In the genomic region with DNA sequence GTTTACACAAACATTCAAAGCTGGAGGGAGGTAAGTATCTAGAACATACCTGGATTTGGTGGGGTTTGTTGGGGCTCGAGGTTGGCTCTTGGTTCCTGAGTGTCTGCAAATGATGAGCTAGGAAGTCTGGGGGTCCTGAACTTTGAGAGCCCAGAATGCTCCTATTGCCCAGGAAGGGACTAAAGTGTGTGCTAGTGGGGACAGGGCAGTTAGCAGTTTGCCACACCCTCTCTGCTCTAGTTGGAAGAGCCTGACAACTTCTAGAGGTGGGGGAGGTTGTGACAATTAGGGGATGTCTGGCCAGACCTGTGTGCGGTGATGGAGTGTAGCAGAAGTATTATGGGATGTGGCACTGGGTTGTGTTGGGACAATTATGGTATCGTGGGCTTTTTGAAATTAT, we compare ENCODE assay signal across 8 mouse cellular contexts. TPM values are rescaled to one million over a fixed set of nuclear protein-coding genes. Genes with fewer than 3 reads are reported as not detected.
DNase-seq lines count a peak whose midpoint lies in the region; ATAC-seq and TF ChIP-seq lines count a peak whose summit lies in the region.

No protein-coding gene starts in this region.

- H3K36me3 ChIP-seq in heart, embryonic 12.5 days, result peaks cover 13% of the 10 kb centered on the region
- H3K36me3 ChIP-seq in MEL (ENCODE audit: control insufficient read depth in 1 of 2, insufficient read depth in 2 of 2, low read length in 2 of 2), result peaks cover 5 to 33% of the 10 kb centered on the region in 2 experiments
- H3K36me3 ChIP-seq in hindbrain, embryonic 12.5 days, result peaks cover 20% of the 10 kb centered on the region
- H3K36me3 ChIP-seq in midbrain, embryonic 11.5 days (ENCODE audit: control insufficient read depth, insufficient read depth, low read length), result peaks cover 2% of the 10 kb centered on the region; the same call in 1 of the 2 replicates

- TF ChIP-seq POLR2A in MEL (IDR thresholded peaks at IDR 0.05; ENCODE audit: control insufficient read depth in 1 of 2, insufficient read depth in 1 of 2, low read depth in 1 of 2, low read length in 2 of 2, poor library complexity in 1 of 2), result no peak

- no peak for DNase-seq in heart, adult 9 months (ENCODE audit: low spot score in 2 of 2)
- peak; percentile 59 for DNase-seq in MEL (ENCODE audit: low read depth, low spot score)
- peak; percentile 89 for DNase-seq in midbrain, embryonic 11.5 days (ENCODE audit: low spot score, missing footprints)
- DNase-seq in right cerebral cortex, adult 2 months (ENCODE audit: low spot score in 2 of 2), result no peak
- DNase-seq in right cerebral cortex, postnatal 10 days (ENCODE audit: low spot score in 2 of 2), result no peak
- DNase-seq in Muller cell, postnatal 12 days (ENCODE audit: inconsistent ontology term), result no peak

- WGBS in heart, embryonic 12.5 days, result 53% methylated on average over 3 of the region's 3 CpGs
- 73% methylated on average over 3 of the region's 3 CpGs for WGBS in hindbrain, embryonic 12.5 days
- WGBS in midbrain, embryonic 11.5 days, result 81% methylated on average over 3 of the region's 3 CpGs

- no peak for TF ChIP-seq CTCF in MEL (IDR thresholded peaks at IDR 0.05 in 2 of 3, conservative IDR thresholded peaks at IDR 0.05 in 1 of 3; ENCODE audit: control insufficient read depth in 1 of 3, insufficient read depth in 1 of 3, low read depth in 2 of 3, low read length in 3 of 3, poor library complexity in 1 of 3, severe bottlenecking in 1 of 3)

- peak overlapping the region; percentile 95; the same call in 1 of the 2 replicates for H3K27ac ChIP-seq in heart, embryonic 12.5 days (ENCODE audit: poor library complexity, severe bottlenecking)
- peak overlapping the region; percentile 89 for H3K27ac ChIP-seq in MEL (ENCODE audit: control insufficient read depth, low read depth, low read length)
- peak overlapping the region; percentile 98 for H3K27ac ChIP-seq in hindbrain, embryonic 12.5 days
- peak overlapping the region; percentile 95 for H3K27ac ChIP-seq in midbrain, embryonic 11.5 days (ENCODE audit: low read depth, low read length)

- H3K9me3 ChIP-seq in heart, embryonic 12.5 days (replicated peaks), result no peaks in the 10 kb centered on the region
- H3K9me3 ChIP-seq in MEL (replicated peaks; ENCODE audit: insufficient read depth, low read length), result no peaks in the 10 kb centered on the region
- no peaks in the 10 kb centered on the region for H3K9me3 ChIP-seq in hindbrain, embryonic 12.5 days (replicated peaks)
- no peaks in the 10 kb centered on the region for H3K9me3 ChIP-seq in midbrain, embryonic 11.5 days (ENCODE audit: control insufficient read depth, low read length)

- H3K9ac ChIP-seq in heart, embryonic 12.5 days, result no peak overlapping the region
- H3K9ac ChIP-seq in MEL (ENCODE audit: control insufficient read depth, low read depth, low read length, poor library complexity, severe bottlenecking), result no peak overlapping the region
- H3K9ac ChIP-seq in hindbrain, embryonic 12.5 days, result no peak overlapping the region
- no peak overlapping the region for H3K9ac ChIP-seq in midbrain, embryonic 11.5 days (ENCODE audit: low read length)

- H3K27me3 ChIP-seq in heart, embryonic 12.5 days (replicated peaks), result no peaks in the 10 kb centered on the region
- no peaks in the 10 kb centered on the region for H3K27me3 ChIP-seq in MEL (ENCODE audit: control insufficient read depth in 1 of 2, insufficient read depth in 2 of 2, low read length in 2 of 2)
- H3K27me3 ChIP-seq in hindbrain, embryonic 12.5 days, result no peaks in the 10 kb centered on the region
- H3K27me3 ChIP-seq in midbrain, embryonic 11.5 days (ENCODE audit: control insufficient read depth, insufficient read depth, low read length), result no peaks in the 10 kb centered on the region

- peaks cover 37% of the 10 kb centered on the region for H3K79me2 ChIP-seq in MEL (ENCODE audit: control insufficient read depth, insufficient read depth, low read length, poor library complexity)

- no peak overlapping the region for H3K4me3 ChIP-seq in heart, embryonic 12.5 days
- H3K4me3 ChIP-seq in MEL (ENCODE audit: control insufficient read depth in 1 of 2, insufficient read depth in 1 of 2, low read depth in 2 of 2, low read length in 2 of 2), result no peak overlapping the region
- no peak overlapping the region for H3K4me3 ChIP-seq in hindbrain, embryonic 12.5 days
- no peak overlapping the region for H3K4me3 ChIP-seq in midbrain, embryonic 11.5 days (ENCODE audit: low read depth, low read length)

- TF ChIP-seq EP300 in MEL (IDR thresholded peaks at IDR 0.05; ENCODE audit: low read depth in 1 of 2, low read length in 2 of 2), result no peak

- no peak for ATAC-seq in heart, embryonic 12.5 days (ENCODE audit: insufficient number of reproducible peaks, low FRiP score)
- no peak for ATAC-seq in hindbrain, embryonic 12.5 days (ENCODE audit: low FRiP score)
- ATAC-seq in midbrain, embryonic 11.5 days (ENCODE audit: low FRiP score), result no peak

- no peak overlapping the region for H3K4me2 ChIP-seq in heart, embryonic 12.5 days
- H3K4me2 ChIP-seq in hindbrain, embryonic 12.5 days (replicated peaks), result no peak overlapping the region
- no peak overlapping the region for H3K4me2 ChIP-seq in midbrain, embryonic 11.5 days

- H3K4me1 ChIP-seq in heart, embryonic 12.5 days (replicated peaks), result peaks cover 45% of the 10 kb centered on the region
- peaks cover 11 to 39% of the 10 kb centered on the region in 2 experiments for H3K4me1 ChIP-seq in MEL (ENCODE audit: control insufficient read depth in 1 of 2, insufficient read depth in 2 of 2, low read length in 2 of 2)
- peaks cover 39% of the 10 kb centered on the region for H3K4me1 ChIP-seq in hindbrain, embryonic 12.5 days
- peaks cover 34% of the 10 kb centered on the region for H3K4me1 ChIP-seq in midbrain, embryonic 11.5 days (ENCODE audit: control insufficient read depth, insufficient read depth, low read length)

- TF ChIP-seq RAD21 in MEL (IDR thresholded peaks at IDR 0.05; ENCODE audit: low read depth, low read length), result no peak

TF ChIP-seq in MEL, 35 proteins besides CTCF, POLR2A, EP300 and RAD21:
- TF ChIP-seq GABPA (IDR thresholded peaks at IDR 0.05; ENCODE audit: low read depth, low read length) (no peak), MYC (IDR thresholded peaks at IDR 0.05; ENCODE audit: low read depth, low read length) (no peak), NELFE (IDR thresholded peaks at IDR 0.05; ENCODE audit: low read depth, low read length) (0 out of 2 replicates have a peak, but pooled peaks have one; percentile 3), USF1 (IDR thresholded peaks at IDR 0.05; ENCODE audit: low read depth, low read length) (no peak), MAX (IDR thresholded peaks at IDR 0.05; ENCODE audit: low read length) (no peak; the same call in 1 of the 2 replicates), SIN3A (IDR thresholded peaks at IDR 0.05; ENCODE audit: low read length) (no peak), ZC3H11A (IDR thresholded peaks at IDR 0.05; ENCODE audit: low read depth, low read length) (no peak)

RNA-seq across cellular contexts. Expression of a gene that starts 0.9 kb away (rescaled TPM):
- polyA plus RNA-seq in heart, embryonic 12.5 days (2016; fragmentation: Nextera tagmentation; extraction: Ambion mirVana), result 76.2 and 77.3 TPM in 2 replicates
- 173 and 193 TPM in 2 replicates for total RNA-seq in MEL (2012; rRNA removed)
- polyA plus RNA-seq in MEL (2012; ENCODE audit: insufficient read depth in 1 of 2, insufficient read length in 2 of 2, low read depth in 1 of 2, low replicate concordance in 2 of 2, missing spikeins in 1 of 2), result 100 to 1,000 TPM in 1 of 2 experiments, 10 to 100 TPM in 1; 93.0 to 232 TPM
- 131 and 133 TPM in 2 replicates for polyA plus RNA-seq in hindbrain, embryonic 12.5 days (2016; fragmentation: Nextera tagmentation; extraction: Ambion mirVana)
- 96.9 and 99.3 TPM in 2 replicates for polyA plus RNA-seq in midbrain, embryonic 11.5 days (2014; fragmentation: Nextera tagmentation; extraction: Ambion mirVana)

RNA-seq across cellular contexts. Expression of a gene that starts 27.1 kb away (rescaled TPM):
- polyA plus RNA-seq in heart, embryonic 12.5 days (2016; fragmentation: Nextera tagmentation; extraction: Ambion mirVana), result 0.24 and 0.31 TPM in 2 replicates
- total RNA-seq in MEL (2012; rRNA removed), result 2.8 and 3.5 TPM in 2 replicates
- 10 to 100 TPM in 1 of 2 experiments, not detected in 1; 16.2 TPM for polyA plus RNA-seq in MEL (2012; ENCODE audit: insufficient read depth in 1 of 2, insufficient read length in 2 of 2, low read depth in 1 of 2, low replicate concordance in 2 of 2, missing spikeins in 1 of 2)
- 0.33 and 0.40 TPM in 2 replicates for polyA plus RNA-seq in hindbrain, embryonic 12.5 days (2016; fragmentation: Nextera tagmentation; extraction: Ambion mirVana)
- polyA plus RNA-seq in midbrain, embryonic 11.5 days (2014; fragmentation: Nextera tagmentation; extraction: Ambion mirVana), result 0.11 TPM in 1 of 2 replicates, not detected in the other

RNA-seq across cellular contexts. Expression of a gene that starts 36.9 kb away (rescaled TPM):
- polyA plus RNA-seq in heart, embryonic 12.5 days (2016; fragmentation: Nextera tagmentation; extraction: Ambion mirVana), result 55.0 and 56.2 TPM in 2 replicates
- total RNA-seq in MEL (2012; rRNA removed), result 210 and 263 TPM in 2 replicates
- 100 to 1,000 TPM; 221 to 337 TPM for polyA plus RNA-seq in MEL (2012; ENCODE audit: insufficient read depth in 1 of 2, insufficient read length in 2 of 2, low read depth in 1 of 2, low replicate concordance in 2 of 2, missing spikeins in 1 of 2)
- 48.1 and 54.2 TPM in 2 replicates for polyA plus RNA-seq in hindbrain, embryonic 12.5 days (2016; fragmentation: Nextera tagmentation; extraction: Ambion mirVana)
- 55.1 and 58.4 TPM in 2 replicates for polyA plus RNA-seq in midbrain, embryonic 11.5 days (2014; fragmentation: Nextera tagmentation; extraction: Ambion mirVana)

RNA-seq across cellular contexts. Expression of a gene that starts 45.4 kb away (rescaled TPM):
- 5.1 and 6.9 TPM in 2 replicates for polyA plus RNA-seq in heart, embryonic 12.5 days (2016; fragmentation: Nextera tagmentation; extraction: Ambion mirVana)
- total RNA-seq in MEL (2012; rRNA removed), result 1.2 and 3.3 TPM in 2 replicates
- polyA plus RNA-seq in MEL (2012; ENCODE audit: insufficient read depth in 1 of 2, insufficient read length in 2 of 2, low read depth in 1 of 2, low replicate concordance in 2 of 2, missing spikeins in 1 of 2), result 1 to 10 TPM in 1 of 2 experiments, not detected in 1; 5.3 TPM
- 16.0 and 18.3 TPM in 2 replicates for polyA plus RNA-seq in hindbrain, embryonic 12.5 days (2016; fragmentation: Nextera tagmentation; extraction: Ambion mirVana)
- polyA plus RNA-seq in midbrain, embryonic 11.5 days (2014; fragmentation: Nextera tagmentation; extraction: Ambion mirVana), result 9.2 and 10.8 TPM in 2 replicates

RNA-seq across cellular contexts. Expression of a gene that starts 50.2 kb away (rescaled TPM):
- polyA plus RNA-seq in heart, embryonic 12.5 days (2016; fragmentation: Nextera tagmentation; extraction: Ambion mirVana), result 11.3 and 11.8 TPM in 2 replicates
- 75.4 and 96.1 TPM in 2 replicates for total RNA-seq in MEL (2012; rRNA removed)
- polyA plus RNA-seq in MEL (2012; ENCODE audit: insufficient read depth in 1 of 2, insufficient read length in 2 of 2, low read depth in 1 of 2, low replicate concordance in 2 of 2, missing spikeins in 1 of 2), result 10 to 100 TPM in 1 of 2 experiments, not detected in 1; 96.9 TPM
- polyA plus RNA-seq in hindbrain, embryonic 12.5 days (2016; fragmentation: Nextera tagmentation; extraction: Ambion mirVana), result 19.2 and 21.3 TPM in 2 replicates
- polyA plus RNA-seq in midbrain, embryonic 11.5 days (2014; fragmentation: Nextera tagmentation; extraction: Ambion mirVana), result 8.4 and 8.6 TPM in 2 replicates

Comparison
In these comparisons a context has a peak if more than half of its experiments do, and no peak if none do; other contexts are left out.
1. DNase-seq: peak in MEL (single experiment) and midbrain, embryonic 11.5 days (single experiment); none in heart, adult 9 months (0 of 2), right cerebral cortex, adult 2 months (0 of 2), right cerebral cortex, postnatal 10 days (0 of 2) and Muller cell, postnatal 12 days (single experiment).
2. RNA of a gene that starts 27.1 kb away (polyA plus RNA-seq): 16.2 TPM in MEL; 0.33 to 0.40 TPM in hindbrain, embryonic 12.5 days, 0.24 to 0.31 TPM in heart, embryonic 12.5 days and 0.11 TPM in midbrain, embryonic 11.5 days; every median in the first group is over 10 times any median in the second.
3. Peak in every context shown above with its lines, with median percentiles within 50 percentile points of each other: H3K27ac ChIP-seq.